Mouse (Mus musculus) E14TG2a.4 (cell line): Measurements from ENCODE around the gene Gm3099.
"Not testable (repeated sequence)": the region's sequence is repeated elsewhere in the genome, so short reads cannot be mapped to it uniquely, and the experiment has no call there.

ENCODE experiments used
- CTCF ChIP-seq: conservative IDR thresholded peaks from 2 replicates; pipeline ENCODE4 v1.5.1; 2014; ENCODE audit warnings: low read length
- POU5F1 ChIP-seq: IDR thresholded peaks from 2 replicates; pipeline ENCODE4 v1.6.1; 2014; ENCODE audit warnings: low read length, borderline replicate concordance

GRCm38 (mm10) chr14:3963247-3963646, 34.9 kb upstream of the Gm3099 start, which contains the start of gene Gm3095:
- not testable (repeated sequence) for TF ChIP-seq CTCF, POU5F1
